Mouse (Mus musculus): ENCODE measurements around the gene Ngef.

- no peak for TF ChIP-seq CTCF (conservative IDR thresholded peaks at IDR 0.05; ENCODE audit: insufficient read depth, insufficient read length, low read depth, low read length)
- TF ChIP-seq POLR2A (IDR thresholded peaks at IDR 0.05; ENCODE audit: low read depth, low read length) = no peak
Measured at GRCm38 (mm10) chr1:87614576-87615295, 41.1 kb upstream of the Ngef start.
